Mouse (Mus musculus) left cerebral cortex, adult 2 months (tissue): ENCODE measurements around the gene Zfyve16. TPM values are rescaled to one million over a fixed set of nuclear protein-coding genes. Genes with fewer than 3 reads are reported as not detected.

ENCODE experiments used
- DNase-seq, 2 experiments: peaks; one replicate each; pipeline ENCODE4 v3.0.0; 2021 to 2022; ENCODE audit warnings: low spot score in 2 of 2, mixed read lengths in 1 of 2; ENCODE audit errors: extremely low spot score in 1 of 2
- H3K27ac ChIP-seq: fragments of 200-600 bp; 2 replicates; pipeline ENCODE4 v1.8.1; 2022
- H3K4me3 ChIP-seq: fragments of 200-600 bp; 2 replicates; pipeline ENCODE4 v1.8.1; 2022
- CTCF ChIP-seq: fragments of 200-600 bp; IDR thresholded peaks from 2 replicates; pipeline ENCODE4 v1.8.1; 2022; ENCODE audit warnings: antibody characterized with exemption, mild to moderate bottlenecking, moderate library complexity
- intact Hi-C: fragments of 180-260 bp; cut with DNase I; formaldehyde crosslinking; loops from one replicate; pipeline ENCODE4 v1.15.1; 2025
- total RNA-seq, 2 experiments: library from RNA; stranded (reverse); gene quantifications; 2 replicates each; pipeline ENCODE4 v1.2.3; 2021

The Zfyve16 gene
- total RNA-seq, 2 experiments from 2014 or later: 16.7 to 18.4 TPM

DNA sequence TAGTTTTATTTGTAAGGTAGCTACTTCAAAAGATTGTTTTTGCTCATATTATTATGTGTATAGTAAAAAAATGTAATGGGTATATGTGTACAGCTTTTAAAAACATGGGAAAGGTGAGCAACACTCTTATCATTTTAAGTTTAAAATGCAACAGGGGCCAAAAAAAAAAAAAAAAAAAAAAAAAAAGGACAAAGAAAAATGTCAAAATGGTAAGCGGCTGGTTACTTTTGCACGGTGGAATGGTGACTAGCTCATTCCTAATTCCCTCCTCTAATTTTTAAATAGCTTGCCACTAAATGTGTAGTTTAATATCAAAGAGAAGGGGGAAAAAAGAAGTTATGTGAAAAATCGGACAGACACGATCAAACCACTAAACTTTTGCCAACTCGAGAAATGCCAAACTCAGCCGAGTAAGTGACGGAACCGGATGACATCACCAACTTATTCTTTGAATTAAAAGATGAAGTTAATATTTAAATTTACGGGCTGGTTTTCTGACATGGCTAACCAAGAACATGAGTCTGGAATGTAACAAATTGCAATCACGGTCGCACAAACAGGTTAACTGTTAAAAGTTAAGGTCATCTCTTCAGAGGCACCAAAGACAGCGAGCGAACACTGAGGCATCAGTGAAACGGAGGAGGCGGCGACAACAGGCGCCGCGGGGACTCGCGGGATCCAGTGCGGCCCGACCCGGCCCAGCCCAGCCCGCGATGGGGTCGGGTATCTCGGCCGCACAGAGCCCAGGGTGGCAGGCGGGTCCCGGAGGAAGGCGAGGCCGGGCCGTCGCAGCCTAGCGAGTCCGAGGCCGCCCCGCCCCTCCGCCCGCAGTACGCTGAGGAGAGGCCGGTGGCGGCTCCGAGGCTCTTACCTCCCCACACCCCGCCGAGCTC is 594 bp downstream of the Zfyve16 start:
- DNase-seq: no peak
- no peak for TF ChIP-seq CTCF
- Histone ChIP-seq H3K27ac (peak overlapping the region; percentile 93), H3K4me3 (peak overlapping the region; percentile 79)
- intact Hi-C loops: loop anchor here (2.0 to 5.0 kb wide), 2 partner anchors 82 to 175 kb away; partner anchors contain the start of genes Dhfr, Msh3 and Serinc5

DNA sequence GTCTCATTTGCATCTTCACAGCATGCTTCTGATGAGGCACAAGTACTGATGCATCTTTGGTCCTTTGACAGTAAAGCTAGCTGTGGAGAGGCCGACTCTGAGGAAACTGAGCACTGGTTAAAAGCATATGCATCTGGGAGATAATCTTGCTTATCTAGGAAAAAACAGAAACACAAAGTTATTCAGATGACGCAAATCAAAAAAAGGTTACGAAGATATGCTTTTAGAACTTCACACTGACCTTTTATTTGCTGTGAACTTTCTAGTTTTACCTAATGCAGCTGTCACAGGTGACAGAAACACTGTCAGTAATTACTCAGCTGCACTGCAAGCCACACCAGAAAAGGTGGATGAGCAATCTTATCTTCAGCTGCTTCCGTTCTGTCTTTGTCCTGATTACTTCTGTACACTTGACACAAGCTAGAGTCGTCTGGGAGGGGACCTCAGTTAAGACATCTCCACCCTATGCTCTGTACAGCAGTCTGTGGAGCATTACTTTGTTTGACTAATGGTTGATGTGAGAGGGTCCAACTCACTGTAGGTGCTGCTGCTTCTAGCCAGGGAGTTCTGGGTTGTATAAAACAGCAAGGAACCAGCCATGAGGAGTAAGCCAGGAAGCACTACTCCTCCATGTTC is 7.4 kb downstream of the Zfyve16 start:
- no peak for DNase-seq
- Histone ChIP-seq H3K4me3 (no peak overlapping the region), H3K27ac (no peak overlapping the region)
- intact Hi-C loops: no loop called here
- no peak for TF ChIP-seq CTCF

DNA sequence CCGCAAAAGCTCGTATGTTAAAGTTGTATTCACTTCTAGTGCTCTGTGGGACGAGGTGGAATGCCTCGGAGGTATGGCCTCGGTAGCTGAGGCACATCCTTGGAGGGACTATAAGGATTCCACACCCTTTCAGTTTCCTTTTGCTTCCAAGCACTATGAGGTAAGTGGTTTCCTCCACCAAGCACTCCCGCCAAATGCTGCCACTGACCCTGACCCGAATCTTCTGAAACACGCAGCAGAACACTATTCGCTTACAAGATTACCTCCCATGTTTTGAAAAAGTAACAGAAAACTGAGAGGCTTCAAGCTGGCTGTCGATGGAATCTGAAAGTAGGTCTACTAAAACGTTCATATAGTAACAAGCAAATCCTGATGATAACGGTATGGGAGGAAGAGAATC is 25.8 kb downstream of the Zfyve16 start:
- intact Hi-C loops: no loop called here
- H3K4me3 ChIP-seq: no peak overlapping the region
- DNase-seq: no peak
- no peak overlapping the region for H3K27ac ChIP-seq
- no peak for TF ChIP-seq CTCF

DNA sequence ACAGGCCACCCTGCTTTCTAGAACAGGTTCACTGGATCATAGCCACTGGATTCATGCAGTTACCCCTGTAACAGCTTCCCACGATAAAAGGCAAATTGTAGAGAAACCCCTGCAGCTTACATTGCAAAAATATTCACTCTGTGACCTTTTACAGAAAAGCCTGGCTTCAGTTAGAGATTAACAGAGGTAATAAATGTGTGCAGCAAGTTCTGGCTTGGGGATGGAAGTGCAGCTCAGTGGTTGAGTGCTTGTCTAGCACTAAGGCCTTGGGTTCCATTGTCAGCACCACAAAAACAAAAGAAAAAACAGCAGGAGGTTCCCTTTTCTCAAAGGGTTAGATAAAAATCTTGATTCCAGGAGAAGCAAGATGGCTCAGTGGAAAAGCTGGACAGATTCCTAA is 38.7 kb downstream of the Zfyve16 start:
- no peak for TF ChIP-seq CTCF
- intact Hi-C loops: no loop called here
- Histone ChIP-seq H3K27ac (no peak overlapping the region), H3K4me3 (no peak overlapping the region)
- no peak for DNase-seq

DNA sequence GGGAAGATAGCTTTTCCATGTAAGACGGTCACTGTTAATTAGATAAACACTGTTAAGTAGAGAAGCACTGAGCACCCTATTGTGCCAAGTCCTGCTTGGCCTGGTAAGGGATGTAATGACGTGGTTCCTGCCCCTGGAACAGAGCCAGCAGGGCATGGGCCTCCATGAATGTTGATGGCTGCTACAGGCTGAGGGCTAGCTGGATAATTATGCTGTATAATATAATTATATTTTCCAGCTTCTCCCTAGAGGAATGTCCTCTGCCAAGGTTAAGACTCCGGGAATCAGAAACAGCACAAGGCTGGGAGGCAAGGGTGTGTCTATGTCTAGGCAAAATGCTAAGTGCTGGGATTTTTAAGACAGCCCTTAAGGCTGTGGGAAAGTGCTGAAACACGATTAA is 39.9 kb downstream of the Zfyve16 start:
- intact Hi-C loops: no loop called here
- TF ChIP-seq CTCF: no peak
- Histone ChIP-seq H3K4me3 (no peak overlapping the region), H3K27ac (no peak overlapping the region)
- no peak for DNase-seq

DNA sequence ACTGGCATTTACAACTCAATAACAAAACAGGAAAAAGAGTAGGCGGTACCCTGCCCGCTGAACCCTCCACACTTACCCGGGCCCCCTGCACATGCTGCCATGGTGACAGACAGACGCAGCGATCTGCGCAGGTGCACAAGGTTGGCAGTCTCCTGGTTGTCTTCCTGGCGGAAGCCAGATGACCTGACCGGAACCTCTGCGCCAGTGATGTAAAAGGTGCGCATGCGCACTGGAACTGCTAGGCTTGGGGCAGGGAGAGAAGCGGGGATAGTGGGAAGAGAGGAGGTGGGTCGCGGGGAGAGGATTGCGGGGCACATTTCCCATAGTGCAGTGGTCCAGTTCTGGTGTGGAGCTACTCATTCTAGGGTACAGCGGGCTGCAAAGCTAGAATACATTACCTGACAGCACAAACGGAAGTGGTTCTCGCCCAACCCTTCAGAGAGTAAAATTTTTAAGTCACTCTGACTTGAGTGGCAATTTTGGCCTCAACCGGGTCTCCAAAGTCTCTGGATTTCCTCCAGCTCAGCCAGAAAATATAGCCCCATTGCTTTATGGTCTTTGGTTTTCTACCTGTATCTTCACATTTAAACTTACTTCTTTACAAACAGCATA is 46.7 kb downstream of the Zfyve16 start, which contains the start of gene Fam151b:
Gene Fam151b, minus strand, starts transcription at position 164 of the 612 bp plus-strand sequence.
- DNase-seq: peak; percentile 87 to 89
- intact Hi-C loops: loop anchor here (2.0 to 5.0 kb wide), 2 partner anchors 129 to 572 kb away; partner anchors contain the start of genes Dhfr and Msh3
- peak within 1 kb of the TSS; percentile 81 for H3K27ac ChIP-seq
- H3K4me3 ChIP-seq: peak within 1 kb of the TSS; percentile 54
- TF ChIP-seq CTCF: no peak

DNA sequence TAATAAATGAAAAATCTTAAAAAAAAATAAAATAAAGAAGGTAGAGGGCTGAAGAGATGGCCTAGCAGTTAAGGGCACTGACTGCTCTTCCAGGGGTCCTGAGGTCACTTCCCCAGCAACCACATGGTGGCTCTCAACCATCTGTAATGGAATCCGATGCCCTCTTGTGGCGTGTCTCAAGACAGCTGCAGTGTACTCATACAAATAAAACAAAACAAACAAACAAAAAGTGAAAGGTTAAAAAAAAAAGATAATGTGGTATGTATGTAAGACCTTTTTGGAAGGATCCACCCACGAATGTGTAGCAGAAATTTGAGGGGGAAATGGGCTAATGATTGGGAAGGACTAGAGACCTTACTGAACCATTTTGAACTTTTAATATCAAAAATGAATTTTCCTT is 47.3 kb downstream of the Zfyve16 start:
- intact Hi-C loops: loop anchor here (5.0 kb wide), 1 partner anchor 571 kb away; no protein-coding TSS in a partner anchor
- Histone ChIP-seq H3K27ac (peak overlapping the region; percentile 81), H3K4me3 (peak overlapping the region; percentile 54)
- DNase-seq: peak in 1 of 2 experiments; percentile 48
- peak; percentile 67 for TF ChIP-seq CTCF

DNA sequence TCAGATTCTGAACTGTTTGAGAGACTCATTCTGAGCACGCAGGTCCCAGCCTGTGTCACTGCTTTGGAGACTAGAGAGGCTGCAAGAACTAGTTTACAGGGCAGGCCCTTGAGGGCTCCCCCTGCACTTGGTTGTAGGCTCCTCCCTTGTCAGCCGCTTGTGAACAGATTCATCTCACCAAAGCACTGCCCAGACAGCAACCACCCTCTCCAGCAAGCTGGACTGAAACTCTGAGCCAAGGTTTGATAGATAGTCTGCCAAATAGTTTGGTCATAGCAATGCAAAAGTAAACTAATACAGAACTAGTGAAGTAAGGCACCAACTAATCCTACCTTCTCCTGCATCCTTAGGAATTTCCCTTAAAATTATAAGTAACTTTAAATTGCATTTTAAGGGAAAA is 60.5 kb downstream of the Zfyve16 start:
- DNase-seq: no peak
- TF ChIP-seq CTCF: no peak
- intact Hi-C loops: no loop called here

DNA sequence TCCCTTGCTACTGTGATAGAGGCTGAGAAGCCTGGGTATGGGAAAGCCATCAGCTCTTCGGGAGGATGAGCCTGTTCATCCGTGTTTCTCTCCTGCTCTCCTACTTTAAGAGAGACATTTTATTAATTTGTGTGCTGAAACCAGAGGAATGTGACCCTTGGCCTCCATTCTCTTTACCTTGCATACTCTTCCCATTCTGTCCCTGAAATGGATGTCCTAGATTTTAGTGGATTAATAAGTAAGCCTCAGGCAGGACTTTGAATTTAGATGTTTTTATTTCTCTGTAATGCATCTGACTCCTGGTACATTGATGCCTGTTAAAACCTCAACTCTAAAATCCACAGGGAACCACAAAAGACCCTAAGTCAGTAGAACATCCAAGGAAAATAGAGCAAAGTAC is 61.3 kb downstream of the Zfyve16 start:
- DNase-seq: no peak
- intact Hi-C loops: no loop called here
- no peak overlapping the region for H3K4me3 ChIP-seq
- TF ChIP-seq CTCF: no peak
- no peak overlapping the region for H3K27ac ChIP-seq

More for the DNA sequence above, 60.5 kb downstream of the Zfyve16 start:
- Histone ChIP-seq H3K27ac (no peak overlapping the region), H3K4me3 (no peak overlapping the region)

DNA sequence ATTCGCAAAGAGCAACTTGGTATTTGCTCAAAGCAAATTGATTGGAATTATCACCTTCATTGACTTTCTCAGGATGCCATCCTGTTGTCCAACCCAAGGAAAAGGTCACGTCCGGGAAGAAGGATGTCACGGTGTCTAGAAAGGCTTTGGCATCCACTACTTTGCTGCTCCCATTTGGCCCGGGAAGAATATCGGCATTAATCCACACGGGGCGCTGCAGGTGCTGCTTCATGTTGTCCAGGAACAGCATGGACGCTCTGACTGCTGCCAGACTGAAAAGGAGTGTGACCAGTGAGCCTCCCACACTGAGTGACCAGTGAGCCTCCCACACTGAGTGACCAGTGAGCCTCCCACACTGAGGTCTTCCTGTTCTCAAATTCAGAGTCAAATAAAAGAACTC is 62.8 kb downstream of the Zfyve16 start:
- DNase-seq: no peak
- H3K4me3 ChIP-seq: no peak overlapping the region
- no peak overlapping the region for H3K27ac ChIP-seq
- intact Hi-C loops: no loop called here
- TF ChIP-seq CTCF: no peak

DNA sequence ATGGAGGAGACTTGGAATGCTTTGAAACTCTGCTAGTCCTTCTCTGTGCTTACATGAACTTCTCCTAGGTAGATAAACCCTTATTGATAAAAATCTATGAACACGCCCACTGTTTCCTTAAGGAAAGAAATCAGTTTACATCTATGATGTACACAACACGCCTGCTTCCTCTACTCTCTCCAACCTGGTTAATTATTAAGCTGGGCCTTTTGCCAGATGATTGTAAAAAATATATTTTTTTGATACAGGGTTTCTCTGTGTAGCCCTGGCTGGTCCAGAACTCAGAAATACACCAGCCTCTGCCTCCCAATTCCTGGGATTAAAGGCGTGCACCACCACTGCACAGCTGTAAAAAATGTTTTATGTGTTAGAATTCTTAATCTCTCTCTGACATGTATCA is 66.0 kb downstream of the Zfyve16 start:
- intact Hi-C loops: no loop called here
- Histone ChIP-seq H3K4me3 (no peak overlapping the region), H3K27ac (no peak overlapping the region)
- TF ChIP-seq CTCF: no peak
- DNase-seq: no peak

DNA sequence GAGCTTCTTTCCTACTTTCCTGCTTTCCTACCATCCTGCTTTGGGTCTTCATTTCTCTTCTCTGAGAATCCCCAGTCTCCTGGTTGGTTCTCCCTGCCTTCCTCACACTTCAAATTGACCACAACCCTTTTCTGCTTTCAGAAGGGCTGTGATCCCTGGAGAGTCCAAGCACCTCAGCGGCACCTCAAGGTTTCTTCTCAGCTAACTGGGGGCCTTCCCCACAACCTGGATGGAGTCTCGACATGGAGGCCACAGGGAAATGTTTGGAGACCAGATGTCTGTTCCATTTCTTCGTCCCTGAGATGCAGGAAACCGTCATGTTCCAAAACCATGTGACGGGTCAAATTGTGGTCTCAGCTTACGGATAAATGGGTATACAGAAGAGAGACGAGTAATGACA is 83.8 kb downstream of the Zfyve16 start:
- intact Hi-C loops: no loop called here
- DNase-seq: no peak
- no peak overlapping the region for H3K4me3 ChIP-seq
- no peak for TF ChIP-seq CTCF
- H3K27ac ChIP-seq: no peak overlapping the region
